Mouse (Mus musculus): ENCODE measurements around the gene Ltbp1. TPM values are rescaled to one million over a fixed set of nuclear protein-coding genes. Genes with fewer than 3 reads are reported as not detected.
A peak's percentile ranks its signal among the peaks of the same experiment; 100 is the strongest.

The Ltbp1 gene
- total RNA-seq, 2 experiments from 2014 or later: 6.2 to 6.5 TPM

DNA sequence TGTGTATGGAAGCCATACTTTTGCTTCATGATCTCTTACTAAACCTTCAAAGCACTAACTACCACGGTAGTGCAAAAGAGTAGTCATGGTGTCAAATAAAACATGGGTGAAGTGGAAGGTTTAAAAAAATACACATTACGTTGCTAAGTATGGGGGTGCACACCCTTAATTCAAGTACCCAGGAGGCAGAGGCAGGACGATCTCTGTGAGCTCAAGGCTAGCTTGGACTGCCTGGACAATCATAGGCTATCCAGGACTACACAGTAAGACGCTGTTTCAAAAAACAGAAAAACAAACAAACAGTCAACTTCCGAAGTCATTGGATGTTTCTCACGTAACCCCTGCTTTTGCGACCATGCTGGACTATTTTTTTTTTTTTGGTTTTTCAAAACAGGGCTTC is 354.7 kb downstream of the Ltbp1 start:
- intact Hi-C loops (cut with DNase I): no loop called here
- DNase-seq (ENCODE audit: extremely low spot score in 1 of 2, low spot score in 2 of 2): no peak

DNA sequence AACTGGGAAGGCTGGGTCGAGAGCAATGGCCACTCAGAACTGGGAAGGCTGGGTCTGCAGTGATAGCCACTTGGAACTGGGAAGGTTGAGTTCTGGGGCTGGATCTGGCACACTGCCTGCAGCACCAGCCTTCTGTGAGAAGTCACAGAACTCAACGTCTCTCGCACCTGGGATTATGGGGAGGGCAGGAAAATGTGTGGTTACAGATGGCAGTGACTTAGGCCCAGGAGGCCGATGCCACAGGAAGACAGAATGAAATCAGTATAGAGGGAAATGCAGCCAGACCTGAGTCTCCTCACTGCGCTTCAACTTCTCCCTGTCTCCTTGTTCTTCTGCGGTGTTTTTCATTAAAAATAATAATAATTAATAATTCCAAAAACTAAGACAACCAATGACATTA is 361.0 kb downstream of the Ltbp1 start:
- intact Hi-C loops (cut with DNase I): no loop called here
- DNase-seq (ENCODE audit: extremely low spot score in 1 of 2, low spot score in 2 of 2): no peak

DNA sequence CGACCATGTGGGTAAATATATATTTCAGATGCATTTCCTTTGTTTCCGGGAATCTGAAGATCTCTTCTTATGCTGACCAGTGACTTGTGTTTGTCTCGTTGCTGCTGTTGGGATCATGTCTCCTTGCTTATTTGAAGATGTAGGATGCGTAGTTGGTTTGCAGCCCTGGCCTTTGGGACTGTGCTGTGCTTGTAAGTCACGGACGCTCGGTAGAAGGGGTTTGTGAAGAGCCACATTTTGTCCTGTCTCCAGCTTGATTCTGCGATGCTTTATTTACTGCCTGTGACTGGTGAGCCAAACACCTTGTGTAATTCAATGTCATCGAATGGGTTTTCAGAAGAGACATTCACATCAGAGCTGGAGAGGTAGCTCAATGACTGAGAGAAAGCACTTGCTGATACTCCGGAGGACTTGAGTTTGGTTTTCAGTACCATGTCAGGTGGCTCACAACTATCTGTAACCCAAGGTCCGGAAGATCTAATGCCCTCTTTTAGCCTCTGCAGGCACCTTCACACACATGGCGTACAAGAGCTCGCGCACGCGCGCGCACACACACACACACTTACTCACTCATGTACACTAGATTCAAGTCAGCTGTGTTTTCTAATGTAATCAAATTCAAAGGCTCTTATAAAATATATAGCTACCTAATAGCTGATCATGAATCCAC is 362.3 kb downstream of the Ltbp1 start:
- no peak for DNase-seq (ENCODE audit: extremely low spot score in 1 of 2, low spot score in 2 of 2)
- intact Hi-C loops (cut with DNase I): no loop called here

DNA sequence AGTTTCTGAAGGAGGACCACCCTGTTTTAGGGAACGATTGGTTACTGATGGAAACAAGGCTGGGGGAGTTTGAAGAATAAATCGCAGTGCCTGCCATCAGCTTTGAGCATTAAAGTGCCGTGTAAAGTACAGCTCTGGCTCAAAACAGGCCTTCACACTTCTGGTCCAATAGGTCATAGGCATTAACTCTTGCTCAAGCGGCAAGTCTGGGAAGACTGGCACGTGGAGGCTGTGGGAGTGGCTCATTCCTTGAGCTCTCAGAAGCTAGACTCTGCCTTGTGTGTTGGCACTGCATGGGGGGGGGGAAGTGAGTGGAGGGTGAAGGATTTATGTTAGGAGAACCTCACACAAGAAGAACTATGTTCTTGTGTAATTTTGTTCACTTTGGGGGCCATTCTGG is 363.2 kb downstream of the Ltbp1 start:
- intact Hi-C loops (cut with DNase I): no loop called here
- no peak for DNase-seq (ENCODE audit: extremely low spot score in 1 of 2, low spot score in 2 of 2)

DNA sequence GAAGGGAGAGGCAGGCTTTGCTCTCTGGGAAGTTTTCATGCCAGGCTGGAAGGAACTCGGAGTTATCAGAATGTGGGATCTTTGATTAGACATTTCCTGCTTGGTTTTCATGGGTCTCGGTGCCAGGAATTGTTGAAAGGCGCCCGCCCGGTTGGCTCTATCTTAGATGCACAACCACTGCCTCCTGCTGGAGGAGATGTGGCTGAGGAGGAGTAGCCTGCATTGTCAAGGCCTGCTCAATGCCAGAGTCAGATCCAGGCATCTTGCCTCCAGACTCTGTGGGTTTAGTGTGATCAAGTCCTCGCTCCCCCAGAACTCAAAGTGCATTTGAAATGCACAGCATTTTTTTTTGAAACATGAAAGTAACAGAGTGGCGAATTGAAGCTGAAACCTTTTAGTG is 364.0 kb downstream of the Ltbp1 start:
- intact Hi-C loops (cut with DNase I): no loop called here
- peak in 1 of 2 experiments; percentile 37 for DNase-seq (ENCODE audit: extremely low spot score in 1 of 2, low spot score in 2 of 2)

DNA sequence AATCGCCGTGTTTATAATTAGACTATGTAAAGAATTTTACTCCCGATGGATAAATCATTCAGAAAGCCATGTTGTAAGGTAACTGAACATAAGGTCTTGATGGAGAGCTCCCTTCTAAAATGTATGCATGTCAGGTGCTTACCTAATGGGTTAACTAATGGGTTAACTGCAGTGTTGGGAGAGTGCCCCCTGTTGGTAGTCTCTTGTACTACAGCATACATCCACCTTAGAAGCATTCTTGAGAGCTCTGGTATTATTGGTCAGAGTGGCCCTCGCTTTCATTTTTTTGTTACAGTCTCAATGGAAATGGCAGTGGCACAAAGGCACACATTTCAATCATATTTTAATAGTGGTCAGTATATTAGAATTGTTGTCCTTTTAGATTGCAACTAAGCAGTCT is 364.8 kb downstream of the Ltbp1 start:
- DNase-seq (ENCODE audit: extremely low spot score in 1 of 2, low spot score in 2 of 2): no peak
- intact Hi-C loops (cut with DNase I): loop anchor here (5.0 kb wide), 1 partner anchor 283 kb away; no protein-coding TSS in a partner anchor

DNA sequence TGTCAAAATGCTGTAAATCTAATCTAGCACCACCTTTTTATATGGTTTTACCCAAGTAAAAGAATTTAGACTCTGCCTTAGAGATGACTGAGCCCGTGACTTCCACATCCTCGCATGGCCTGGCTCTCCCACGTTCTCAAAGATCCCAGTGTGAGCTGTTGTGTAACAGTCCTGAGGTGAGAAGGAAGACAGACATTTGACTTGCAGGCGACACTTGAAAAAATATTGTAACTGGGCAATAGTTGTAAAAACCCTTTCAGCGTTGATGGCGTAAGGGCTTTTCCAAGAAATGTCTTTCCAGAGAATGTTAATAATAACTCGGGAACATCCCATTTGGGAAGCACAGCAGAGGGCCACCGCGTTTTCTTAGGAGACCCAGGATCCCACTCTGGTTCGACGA is 366.3 kb downstream of the Ltbp1 start:
- intact Hi-C loops (cut with DNase I): loop anchor here (5.0 kb wide), 1 partner anchor 284 kb away; no protein-coding TSS in a partner anchor
- DNase-seq (ENCODE audit: extremely low spot score in 1 of 2, low spot score in 2 of 2): no peak

DNA sequence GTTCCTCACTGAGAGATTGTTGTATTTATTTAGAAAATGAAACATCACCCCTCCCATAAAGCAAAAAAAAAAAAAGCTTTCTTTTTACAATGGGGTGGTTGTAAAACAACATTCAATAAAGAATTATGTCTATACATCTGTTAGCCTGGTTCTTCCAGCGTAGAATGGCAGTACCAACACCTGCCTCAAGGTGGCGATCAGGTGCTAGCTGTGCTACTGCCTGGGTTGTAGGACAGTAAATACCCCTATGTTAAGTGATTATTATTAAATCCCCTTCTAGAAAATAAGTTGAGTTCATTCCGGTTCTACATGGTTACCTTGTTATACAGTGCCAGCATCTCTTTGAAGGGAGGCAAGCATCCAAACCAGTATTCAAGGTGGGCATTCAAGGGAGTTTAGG is 367.0 kb downstream of the Ltbp1 start:
- intact Hi-C loops (cut with DNase I): loop anchor here (5.0 kb wide), 1 partner anchor 285 kb away; no protein-coding TSS in a partner anchor
- peak; percentile 27 to 48 for DNase-seq (ENCODE audit: extremely low spot score in 1 of 2, low spot score in 2 of 2)

DNA sequence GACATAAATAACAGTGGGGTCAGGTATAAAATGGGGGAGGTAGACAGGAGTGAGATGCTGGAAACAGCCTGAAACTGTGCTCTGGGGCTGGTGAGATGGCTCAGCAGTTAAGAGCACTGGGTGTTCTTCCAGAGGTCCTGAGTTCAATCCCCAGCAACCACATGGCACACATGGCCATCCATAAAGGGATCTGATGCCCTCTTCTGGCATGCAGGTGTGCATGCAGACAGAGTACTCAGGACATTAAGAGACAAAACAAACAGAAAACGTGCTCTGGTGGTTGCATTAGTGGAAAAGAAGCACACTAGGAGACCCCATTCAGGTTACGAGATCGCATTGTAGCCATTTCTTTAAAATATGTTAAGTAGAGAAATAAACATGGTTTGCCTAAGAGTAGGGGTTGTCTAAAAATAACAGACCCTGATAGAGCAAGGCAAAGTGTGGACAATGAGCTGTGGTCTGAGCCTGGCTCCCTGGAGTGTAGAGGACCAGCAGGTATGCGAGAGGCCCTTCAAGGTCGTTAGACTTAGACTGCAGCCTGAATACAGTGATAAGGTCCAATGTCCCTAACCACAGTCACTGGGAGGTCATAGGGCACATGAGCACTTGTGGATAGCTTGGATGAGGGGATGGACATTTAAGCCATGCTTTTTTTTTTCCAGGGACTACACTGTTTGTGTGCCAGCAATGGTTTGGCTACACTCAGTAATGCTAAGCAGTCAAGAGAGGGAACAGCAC is 369.1 kb downstream of the Ltbp1 start:
- intact Hi-C loops (cut with DNase I): loop anchor here (5.0 kb wide), 1 partner anchor 287 kb away; no protein-coding TSS in a partner anchor
- DNase-seq (ENCODE audit: extremely low spot score in 1 of 2, low spot score in 2 of 2): no peak

DNA sequence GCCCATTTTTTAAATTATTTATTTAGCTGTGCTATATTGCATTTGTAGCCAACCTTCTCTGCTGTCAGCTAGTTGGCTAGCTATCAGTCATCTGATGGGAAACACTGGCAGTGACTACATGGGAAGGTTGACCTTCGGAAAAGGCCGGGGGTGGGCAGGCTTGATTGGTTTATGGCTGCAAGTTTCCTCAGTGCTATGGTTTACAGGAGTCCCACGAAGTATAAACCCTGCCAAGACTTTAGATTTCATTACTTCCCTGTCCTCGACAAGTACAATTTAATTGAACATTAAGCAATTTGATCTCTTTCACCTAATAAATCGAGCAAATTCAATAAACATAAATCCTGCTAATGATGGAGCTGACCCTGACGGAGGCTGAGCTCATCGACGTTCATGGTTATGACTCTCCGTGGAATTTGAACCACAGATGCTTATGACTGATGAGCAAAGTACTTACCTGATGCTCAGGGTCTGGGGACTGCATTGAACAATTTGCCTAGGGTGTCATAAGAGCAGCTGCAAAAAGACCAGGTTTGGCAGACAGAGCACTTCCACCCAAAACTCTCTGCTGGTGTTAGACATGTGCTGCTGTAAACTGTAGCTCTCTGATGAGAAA is 373.0 kb downstream of the Ltbp1 start:
- no peak for DNase-seq (ENCODE audit: extremely low spot score in 1 of 2, low spot score in 2 of 2)
- intact Hi-C loops (cut with DNase I): no loop called here

DNA sequence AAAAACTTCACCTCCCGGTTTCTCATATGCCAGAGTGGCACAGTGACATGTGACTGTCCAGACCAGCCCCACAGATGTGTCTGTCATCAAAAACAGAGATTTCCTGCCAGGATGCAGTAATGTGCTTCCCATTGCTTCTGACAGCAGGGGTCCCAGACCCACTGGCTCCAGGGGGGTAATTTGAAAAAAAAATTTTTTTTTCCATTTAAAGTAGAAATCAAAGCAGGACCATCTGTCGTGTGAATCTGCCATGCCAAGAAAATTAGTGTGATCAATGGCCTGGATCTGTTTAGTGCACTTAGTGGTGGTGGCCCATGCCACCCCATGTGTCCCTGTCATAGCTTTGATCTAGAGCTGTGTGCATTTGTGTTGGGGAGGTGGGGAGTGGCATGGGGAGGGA is 374.8 kb downstream of the Ltbp1 start:
- intact Hi-C loops (cut with DNase I): loop anchor here (10.0 kb wide), 1 partner anchor 565 kb away; no protein-coding TSS in a partner anchor
- DNase-seq (ENCODE audit: extremely low spot score in 1 of 2, low spot score in 2 of 2): no peak

DNA sequence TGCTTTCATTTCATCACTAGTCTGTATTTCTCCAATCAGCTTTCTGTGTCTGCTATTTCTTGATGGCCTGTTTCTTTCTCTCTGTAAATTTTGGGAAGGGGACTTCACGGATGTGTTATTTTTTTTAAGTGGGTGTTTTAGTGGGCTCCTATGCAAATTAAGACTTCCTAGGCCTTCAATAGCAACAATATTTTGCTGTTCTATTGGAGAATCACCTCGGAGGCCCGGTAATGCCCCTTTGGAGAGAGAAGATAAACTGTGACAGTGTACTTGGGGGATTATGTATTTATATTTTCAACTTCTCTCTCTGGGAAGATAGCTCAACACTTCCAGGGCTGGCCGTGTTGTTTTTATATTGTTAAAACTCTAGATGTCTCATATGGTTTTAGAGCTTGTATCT is 383.0 kb downstream of the Ltbp1 start:
- intact Hi-C loops (cut with DNase I): loop anchor here (10.0 kb wide), 1 partner anchor 574 kb away; no protein-coding TSS in a partner anchor
- no peak for DNase-seq (ENCODE audit: extremely low spot score in 1 of 2, low spot score in 2 of 2)

DNA sequence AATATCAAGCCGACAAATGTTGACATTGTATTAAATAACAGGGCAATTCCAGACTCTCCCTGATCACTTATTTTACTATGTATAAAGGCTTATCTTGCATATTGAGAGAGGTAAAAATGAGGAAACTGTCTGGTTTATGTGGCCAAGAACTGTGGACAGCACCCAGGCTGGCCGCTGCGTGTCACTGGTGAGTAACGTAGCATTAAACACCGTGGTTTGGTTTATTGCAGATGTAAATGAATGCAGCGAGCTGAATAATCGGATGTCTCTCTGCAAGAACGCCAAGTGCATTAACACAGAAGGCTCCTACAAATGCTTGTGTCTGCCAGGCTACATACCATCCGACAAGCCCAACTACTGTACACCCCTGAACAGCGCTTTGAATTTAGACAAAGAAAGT is 384.8 kb downstream of the Ltbp1 start:
- no peak for DNase-seq (ENCODE audit: extremely low spot score in 1 of 2, low spot score in 2 of 2)
- intact Hi-C loops (cut with DNase I): no loop called here

DNA sequence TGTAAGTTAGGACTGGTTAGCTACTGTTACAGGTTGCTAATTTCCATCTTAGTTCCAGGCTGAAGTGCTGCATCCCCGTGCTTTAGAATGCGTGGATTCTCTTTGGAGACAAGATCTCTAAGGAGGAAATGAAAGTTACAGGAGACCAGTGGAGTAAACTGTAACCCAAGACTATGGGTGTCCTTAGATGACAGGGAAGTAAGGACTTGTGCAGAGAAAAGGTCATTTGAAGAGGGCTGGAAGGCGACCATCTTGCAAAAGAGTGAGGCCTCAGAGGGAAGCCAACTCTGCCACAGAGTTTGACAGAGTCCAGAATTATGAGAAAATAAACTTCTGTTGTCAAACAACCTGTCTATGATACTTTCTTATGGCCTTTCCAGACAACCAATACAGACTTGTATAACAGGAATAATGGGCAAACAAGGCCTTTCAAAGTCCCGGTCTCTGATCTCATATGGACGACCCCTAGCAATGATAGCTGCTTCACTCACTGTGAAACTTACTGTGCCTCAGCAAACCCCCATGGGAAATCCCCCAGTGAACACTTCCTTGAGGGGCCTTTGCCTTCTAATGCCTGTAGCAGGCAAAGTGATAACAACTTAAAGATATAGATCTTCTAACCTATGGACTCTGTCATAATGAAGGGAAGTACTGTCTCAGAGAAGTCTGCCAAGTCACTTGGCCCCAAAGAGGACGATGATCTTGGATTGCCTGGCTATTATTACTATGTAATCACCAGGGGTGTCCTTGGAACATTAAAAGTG is 386.2 kb downstream of the Ltbp1 start:
- intact Hi-C loops (cut with DNase I): no loop called here
- DNase-seq (ENCODE audit: extremely low spot score in 1 of 2, low spot score in 2 of 2): no peak

DNA sequence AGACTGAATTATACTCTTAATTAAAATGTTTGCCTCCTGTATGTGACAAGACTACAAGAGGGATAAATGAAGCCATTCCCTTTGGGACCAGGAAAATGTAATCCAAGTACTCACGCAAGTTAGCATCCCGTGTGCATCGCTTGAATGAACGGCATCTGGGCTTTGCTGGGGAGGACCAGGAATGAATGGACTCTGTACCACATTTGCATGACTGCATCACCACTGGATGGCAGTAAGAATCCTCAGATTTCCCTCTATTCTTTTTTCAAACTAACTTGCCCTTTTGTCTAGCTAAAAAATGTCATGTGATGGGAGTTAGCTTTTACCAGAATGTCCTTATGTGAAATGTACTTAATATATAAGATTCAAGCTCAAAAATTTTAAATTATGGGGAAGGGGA is 401.0 kb downstream of the Ltbp1 start:
- peak in 1 of 2 experiments; percentile 8 for DNase-seq (ENCODE audit: extremely low spot score in 1 of 2, low spot score in 2 of 2)

DNA sequence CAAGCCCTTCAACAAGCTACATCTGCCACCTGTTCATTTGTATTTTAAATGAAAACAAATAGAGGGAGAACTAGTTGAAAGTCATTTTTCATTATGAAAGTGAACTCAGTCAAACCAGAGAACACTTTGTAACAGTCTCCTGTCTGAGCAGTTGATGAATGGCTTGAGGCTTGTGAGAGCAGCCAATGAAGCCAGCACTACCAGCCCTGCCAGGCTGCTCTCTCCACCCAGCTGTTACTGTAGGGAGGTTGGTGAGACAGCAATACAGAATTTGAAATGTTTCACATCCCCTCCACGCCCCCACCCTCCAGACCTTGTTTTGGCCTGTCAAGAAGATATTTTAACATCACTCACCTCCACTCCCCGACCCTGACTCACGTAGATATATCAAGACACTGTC is 411.5 kb downstream of the Ltbp1 start:
- DNase-seq (ENCODE audit: extremely low spot score in 1 of 2, low spot score in 2 of 2): no peak
- intact Hi-C loops (cut with DNase I): no loop called here

More for the DNA sequence above, 401.0 kb downstream of the Ltbp1 start:
- intact Hi-C loops (cut with DNase I): loop anchor here (10.0 kb wide), 1 partner anchor 128 kb away; no protein-coding TSS in a partner anchor

DNA sequence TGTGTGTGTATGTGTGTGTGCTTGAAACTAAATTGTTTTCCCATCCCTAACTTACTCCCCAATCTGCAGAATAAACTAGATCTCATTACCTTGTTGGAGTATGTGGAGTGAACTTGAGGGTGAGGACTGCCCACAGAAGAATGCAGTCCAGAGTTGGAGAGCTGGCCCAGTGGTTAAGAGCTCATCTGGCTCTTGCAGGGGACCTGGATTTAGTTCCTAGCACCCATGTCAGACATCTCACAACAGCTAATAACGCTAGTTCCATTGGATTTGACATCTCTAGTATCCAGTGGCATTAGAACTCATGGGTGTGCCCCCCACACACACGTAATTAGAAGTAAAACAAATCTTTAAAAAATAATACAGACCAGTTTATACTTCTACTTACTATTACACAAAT is 428.8 kb downstream of the Ltbp1 start:
- no peak for DNase-seq (ENCODE audit: extremely low spot score in 1 of 2, low spot score in 2 of 2)

DNA sequence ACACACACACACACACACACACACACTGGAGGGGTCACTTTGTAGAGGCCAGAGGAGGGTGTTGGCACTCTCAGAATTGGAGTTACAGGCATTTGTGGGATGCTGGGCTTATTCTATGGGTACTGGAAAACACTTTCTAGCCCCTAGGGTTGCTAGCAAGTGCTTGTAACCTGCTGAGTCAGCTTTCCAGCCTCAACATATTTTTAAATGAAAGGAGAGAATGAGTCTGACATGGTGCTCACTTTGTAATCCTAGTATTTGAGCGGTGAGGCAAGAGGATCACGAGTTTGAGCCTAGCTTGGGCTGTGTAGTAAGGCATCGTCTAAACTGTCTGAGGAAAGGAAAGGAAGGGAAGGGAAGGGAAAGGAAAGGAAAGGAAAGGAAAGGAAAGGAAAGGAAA is 429.5 kb downstream of the Ltbp1 start:
- no peak for DNase-seq (ENCODE audit: extremely low spot score in 1 of 2, low spot score in 2 of 2)
- intact Hi-C loops (cut with DNase I): no loop called here

More for the DNA sequence above, 428.8 kb downstream of the Ltbp1 start:
- intact Hi-C loops (cut with DNase I): no loop called here

DNA sequence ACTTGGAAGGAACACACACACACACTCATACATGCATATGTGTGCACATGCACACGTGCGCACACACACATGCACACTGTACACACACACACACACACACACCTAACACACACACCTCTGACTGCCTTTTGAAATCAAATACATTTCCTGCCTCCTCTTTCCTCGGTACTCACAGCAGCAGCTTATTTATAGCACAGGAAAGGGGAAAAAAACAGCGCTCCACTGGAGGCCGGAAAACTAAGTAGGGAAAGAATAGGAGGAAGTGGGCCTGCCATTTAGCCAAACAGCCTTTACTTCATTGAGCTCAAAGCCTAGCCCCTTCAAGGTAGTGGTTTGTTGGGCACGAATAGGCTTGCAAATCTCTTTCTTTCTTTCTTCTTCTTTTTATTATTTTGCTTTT is 430.2 kb downstream of the Ltbp1 start, which contains the start of gene Rasgrp3:
Gene Rasgrp3, plus strand, starts transcription at position 298 of the 400 bp plus-strand sequence.
- intact Hi-C loops (cut with DNase I): no loop called here
- DNase-seq (ENCODE audit: extremely low spot score in 1 of 2, low spot score in 2 of 2): peak in 1 of 2 experiments; percentile 43

Data from left cerebral cortex, postnatal 10 days (tissue).